Comparison of ENCODE assay signal across 8 mouse cellular contexts in the genomic region with DNA sequence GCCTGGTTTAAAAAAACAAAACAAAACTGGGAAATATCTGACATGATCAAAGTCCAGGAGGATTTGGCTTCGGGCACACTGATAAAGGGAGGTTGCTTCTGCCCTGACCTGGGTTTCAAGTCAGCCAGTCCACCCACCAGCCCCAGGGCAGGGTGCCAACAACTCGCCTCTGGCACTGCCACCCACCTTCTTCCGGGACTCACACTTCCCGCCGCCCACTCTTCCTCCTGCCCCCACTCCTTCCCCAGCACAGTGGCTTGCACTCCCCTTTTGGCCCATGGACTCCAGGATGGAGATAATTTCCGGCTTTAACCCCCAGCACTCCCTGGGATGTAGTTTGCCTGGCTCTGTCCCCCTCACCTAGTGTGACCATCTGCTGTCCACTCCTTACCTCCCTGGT. TPM values are rescaled to one million over a fixed set of nuclear protein-coding genes. Genes with fewer than 3 reads are reported as not detected.
DNase-seq lines count a peak whose midpoint lies in the region; ATAC-seq and TF ChIP-seq lines count a peak whose summit lies in the region.

No protein-coding gene starts in this region.

- peaks cover 3% of the 10 kb centered on the region; the same call in 1 of the 2 replicates for H3K4me1 ChIP-seq in stomach, postnatal 0 days (replicated peaks; ENCODE audit: control insufficient read depth, insufficient read depth)

- H3K9ac ChIP-seq in stomach, postnatal 0 days (ENCODE audit: low read length) = no peak overlapping the region

- no peak for TF ChIP-seq EP300 in stomach, postnatal 0 days (optimal IDR thresholded peaks at IDR 0.05)

- intact Hi-C loops in gastrocnemius, postnatal 14 days (cut with DNase I; ENCODE audit: low total_unique reads) = no loop called here
- intact Hi-C loops in gastrocnemius, postnatal 36 days (cut with DNase I) = no loop called here

- ATAC-seq in stomach, postnatal 0 days (ENCODE audit: low FRiP score, low TSS enrichment) = 0 out of 2 replicates have a peak, but pooled peaks have one; percentile 29
- no peak for ATAC-seq in inflammation-experienced regulatory T-cells, adult 6 months

- no peaks in the 10 kb centered on the region for H3K9me3 ChIP-seq in stomach, postnatal 0 days (ENCODE audit: control insufficient read depth, low read length)

- H3K4me2 ChIP-seq in stomach, postnatal 0 days (replicated peaks; ENCODE audit: low read depth) = no peak overlapping the region

- no peaks in the 10 kb centered on the region for H3K36me3 ChIP-seq in stomach, postnatal 0 days (ENCODE audit: control insufficient read depth, insufficient read depth, low read length)

- no peak overlapping the region for H3K4me3 ChIP-seq in stomach, postnatal 0 days (ENCODE audit: low read depth, low read length)

- peak; percentile 16 for DNase-seq in gastrocnemius, postnatal 14 days
- DNase-seq in gastrocnemius, postnatal 36 days = no peak
- DNase-seq in thymus, postnatal 14 days = peak; percentile 13
- DNase-seq in thymus, adult 18-20 months = no peak
- peak; percentile 78 for DNase-seq in kidney, postnatal 14 days
- peak; percentile 49 for DNase-seq in stomach, postnatal 0 days (ENCODE audit: low spot score)
- no peak for DNase-seq in urinary bladder, adult 2 months (ENCODE audit: low spot score)

- TF ChIP-seq CTCF in stomach, postnatal 0 days (IDR thresholded peaks at IDR 0.05; ENCODE audit: low read depth) = no peak

- no peaks in the 10 kb centered on the region for H3K27me3 ChIP-seq in stomach, postnatal 0 days (ENCODE audit: control insufficient read depth, insufficient read depth, low read length)

- no peak overlapping the region for H3K27ac ChIP-seq in stomach, postnatal 0 days (replicated peaks)

- 60% methylated on average over 6 of the region's 6 CpGs for WGBS in stomach, postnatal 0 days

RNA-seq across cellular contexts. Expression of gene Chn2, which starts 31.4 kb away (rescaled TPM):
- 1 to 10 TPM; 3.8 to 5.2 TPM for total RNA-seq in gastrocnemius, postnatal 14 days (2021)
- 1 to 10 TPM; 1.1 to 1.5 TPM for total RNA-seq in gastrocnemius, postnatal 36 days (2021)
- polyA plus RNA-seq in stomach, postnatal 0 days (2015; fragmentation: Nextera tagmentation; extraction: Ambion mirVana) = 19.1 and 21.7 TPM in 2 replicates
- 10 to 100 TPM in 1 of 3 experiments, 1 to 10 TPM in 2; 8.4 to 14.5 (median 9.5) TPM for polyA plus RNA-seq in inflammation-experienced regulatory T-cells, adult 6 months (2017; shearing (Covaris generic))
- 17.2 and 22.0 TPM in 2 replicates for polyA plus RNA-seq in urinary bladder, adult 2 months (2012; rRNA removed)

Comparison
In these comparisons a context has a peak if more than half of its experiments do, and no peak if none do; other contexts are left out.
1. DNase-seq: peak in gastrocnemius, postnatal 14 days (single experiment), thymus, postnatal 14 days (single experiment), kidney, postnatal 14 days (single experiment) and stomach, postnatal 0 days (single experiment); none in gastrocnemius, postnatal 36 days (0 of 2), thymus, adult 18-20 months (0 of 2) and urinary bladder, adult 2 months (single experiment).